Mouse (Mus musculus): Measurements from ENCODE around the gene Kcnn1. TPM values are rescaled to one million over a fixed set of nuclear protein-coding genes. Genes with fewer than 3 reads are reported as not detected.

Gene Kcnn1
- polyA plus RNA-seq, 1 experiment from 2014 or later: 1.1 TPM

DNA sequence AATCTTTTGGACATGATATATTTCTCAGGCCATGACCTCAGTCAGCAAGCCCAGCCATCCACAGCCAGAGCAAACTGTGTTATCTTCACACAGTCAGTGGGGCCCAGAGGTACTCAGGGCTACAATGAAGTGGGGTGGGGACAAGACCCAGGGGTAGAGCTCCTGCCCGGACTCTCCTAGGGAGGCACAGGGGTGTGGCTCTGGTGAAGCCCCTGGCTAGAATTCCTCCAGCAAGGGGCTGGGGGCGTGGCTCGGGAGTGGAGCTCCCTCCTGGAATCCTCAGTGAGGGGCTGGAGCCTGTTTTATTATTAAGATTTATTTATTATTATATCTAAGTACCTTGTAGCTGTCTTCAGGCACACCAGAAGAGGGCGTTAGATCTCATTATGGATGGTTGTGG, 13.3 kb upstream of the Kcnn1 start:
- ATAC-seq (replicated peaks; ENCODE audit: insufficient number of reproducible peaks, low FRiP score, low TSS enrichment): no peak
- WGBS (ENCODE audit: insufficient replicate concordance): 52% methylated on average over 4 of the region's 4 CpGs
- peaks cover 6% of the 10 kb centered on the region; the same call in 1 of the 2 replicates for H3K4me1 ChIP-seq (ENCODE audit: control insufficient read depth, insufficient read depth, low read length)
- H3K9me3 ChIP-seq (replicated peaks; ENCODE audit: control insufficient read depth, low read length): no peaks in the 10 kb centered on the region
- H3K36me3 ChIP-seq (ENCODE audit: control insufficient read depth, insufficient read depth, low read length): no peaks in the 10 kb centered on the region
- no peaks in the 10 kb centered on the region for H3K27me3 ChIP-seq (ENCODE audit: control insufficient read depth, insufficient read depth, low read length)
- no peak overlapping the region for H3K9ac ChIP-seq (ENCODE audit: low read depth, low read length)
- no peak overlapping the region for H3K27ac ChIP-seq (ENCODE audit: low read depth, low read length)
- H3K4me2 ChIP-seq: no peak overlapping the region
- H3K4me3 ChIP-seq (ENCODE audit: low read depth, low read length): no peak overlapping the region

DNA sequence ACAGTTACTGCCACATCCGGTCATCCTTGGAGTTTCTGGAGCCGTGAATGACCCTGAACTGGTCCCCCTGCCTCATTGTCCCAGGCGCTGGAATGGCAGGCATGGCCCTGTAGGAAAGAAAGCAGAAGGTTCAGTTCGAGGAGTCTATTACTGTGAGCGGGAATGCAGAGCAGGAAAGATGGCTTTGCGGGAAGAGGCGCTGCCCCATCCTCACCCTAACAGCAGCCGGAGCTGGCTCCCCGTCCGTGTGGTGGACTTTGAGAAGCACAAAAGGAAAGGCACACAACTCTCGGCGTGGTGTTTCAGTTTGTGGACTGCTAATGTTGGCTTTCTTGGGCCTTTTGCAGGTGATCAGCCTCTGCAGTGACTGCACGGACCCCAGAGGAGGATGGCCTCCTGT, 11.4 kb upstream of the Kcnn1 start:
- no peak for ATAC-seq (replicated peaks; ENCODE audit: insufficient number of reproducible peaks, low FRiP score, low TSS enrichment)
- Histone ChIP-seq H3K4me2 (no peak overlapping the region), H3K36me3 (ENCODE audit: control insufficient read depth, insufficient read depth, low read length) (no peaks in the 10 kb centered on the region), H3K9ac (ENCODE audit: low read depth, low read length) (no peak overlapping the region), H3K27ac (ENCODE audit: low read depth, low read length) (no peak overlapping the region), H3K4me1 (ENCODE audit: control insufficient read depth, insufficient read depth, low read length) (peaks cover 3% of the 10 kb centered on the region; the same call in 1 of the 2 replicates), H3K9me3 (replicated peaks; ENCODE audit: control insufficient read depth, low read length) (no peaks in the 10 kb centered on the region), H3K4me3 (ENCODE audit: low read depth, low read length) (no peak overlapping the region), H3K27me3 (ENCODE audit: control insufficient read depth, insufficient read depth, low read length) (no peaks in the 10 kb centered on the region)
- WGBS (ENCODE audit: insufficient replicate concordance): 86% methylated on average over 13 of the region's 13 CpGs

DNA sequence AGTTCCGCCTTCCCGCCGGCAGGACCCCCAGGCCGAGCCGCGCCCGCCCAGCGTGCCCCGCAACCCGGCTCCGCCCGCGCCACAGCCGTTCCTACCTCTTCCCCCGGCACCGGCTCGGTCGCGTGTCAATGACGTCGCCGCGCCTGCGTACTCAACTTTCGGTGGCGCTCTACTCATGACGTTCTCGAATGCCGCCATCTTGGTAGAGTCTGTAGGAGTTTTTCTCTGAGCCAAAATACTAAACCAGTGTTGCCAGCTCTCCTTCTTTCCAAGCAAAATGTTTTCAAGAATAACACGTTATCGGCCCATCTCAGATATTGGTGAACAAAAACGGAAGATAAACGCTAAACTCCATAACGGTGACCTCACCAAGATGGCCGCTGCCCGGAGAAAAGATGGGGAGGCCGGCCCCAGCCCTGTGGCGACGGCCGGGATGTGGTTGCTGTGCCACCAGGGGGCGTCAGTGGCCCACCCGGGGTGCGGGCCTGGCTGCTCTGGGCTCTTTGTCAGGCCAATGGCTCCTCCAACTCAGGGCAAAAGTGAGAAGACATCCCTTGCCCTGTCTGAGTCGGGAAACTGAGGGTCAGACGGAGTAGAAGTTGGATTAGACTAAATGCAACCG, 10.4 kb upstream of the Kcnn1 start, which contains the start of gene Ccdc124:
Gene Ccdc124 (minus strand): TSS at position 572 of the 622 bp plus-strand sequence.
- Histone ChIP-seq H3K9ac (ENCODE audit: low read depth, low read length) (peak within 1 kb of the TSS; percentile 83), H3K4me1 (ENCODE audit: control insufficient read depth, insufficient read depth, low read length) (peaks cover 12% of the 10 kb centered on the region), H3K36me3 (ENCODE audit: control insufficient read depth, insufficient read depth, low read length) (no peaks in the 10 kb centered on the region), H3K4me2 (peak within 1 kb of the TSS; percentile 89), H3K9me3 (replicated peaks; ENCODE audit: control insufficient read depth, low read length) (no peaks in the 10 kb centered on the region), H3K27ac (ENCODE audit: low read depth, low read length) (peak within 1 kb of the TSS; percentile 73), H3K27me3 (ENCODE audit: control insufficient read depth, insufficient read depth, low read length) (no peaks in the 10 kb centered on the region), H3K4me3 (ENCODE audit: low read depth, low read length) (peak within 1 kb of the TSS; percentile 79)
- ATAC-seq (replicated peaks; ENCODE audit: insufficient number of reproducible peaks, low FRiP score, low TSS enrichment): peak; percentile 80
- 1% methylated on average over 43 of the region's 46 CpGs for WGBS (ENCODE audit: insufficient replicate concordance)

DNA sequence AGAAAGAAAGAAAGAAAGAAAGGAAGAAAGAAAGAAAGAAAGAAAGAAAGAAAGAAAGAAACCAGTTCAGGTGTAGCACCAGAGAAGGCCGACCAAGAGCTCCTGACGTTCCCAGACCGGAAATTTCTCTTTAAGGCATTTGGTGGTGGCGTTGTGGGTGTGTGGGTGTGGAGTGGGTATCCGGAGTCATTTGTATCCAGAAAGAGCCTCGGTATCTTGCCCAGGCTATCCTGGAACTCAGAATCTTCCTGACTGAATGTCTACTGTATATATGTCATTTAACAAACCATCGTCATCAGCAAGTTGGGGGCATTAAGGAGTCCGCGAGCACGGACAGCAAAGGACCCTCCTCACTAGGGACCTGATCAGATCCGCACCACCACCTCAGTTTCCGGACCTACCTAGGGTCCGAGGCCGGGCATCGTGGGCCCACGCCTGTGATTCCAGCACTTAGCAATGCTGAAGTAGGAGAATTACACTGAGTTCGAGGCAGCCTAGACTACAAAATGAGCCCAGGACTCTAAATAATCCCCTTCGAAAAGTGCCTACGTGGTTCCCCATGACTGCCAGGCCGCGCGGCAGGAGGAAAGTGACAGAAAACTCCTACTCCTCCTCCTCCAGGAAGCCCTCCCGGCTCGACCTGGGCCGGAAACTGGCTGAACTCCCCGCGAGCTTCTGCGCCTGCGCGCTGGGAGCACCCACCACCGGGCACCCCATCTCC, 9.7 kb upstream of the Kcnn1 start:
- H3K27ac ChIP-seq (ENCODE audit: low read depth, low read length): peak overlapping the region; percentile 73
- ATAC-seq (replicated peaks; ENCODE audit: insufficient number of reproducible peaks, low FRiP score, low TSS enrichment): no peak
- no peaks in the 10 kb centered on the region for H3K27me3 ChIP-seq (ENCODE audit: control insufficient read depth, insufficient read depth, low read length)
- peak overlapping the region; percentile 89 for H3K4me2 ChIP-seq
- no peaks in the 10 kb centered on the region for H3K36me3 ChIP-seq (ENCODE audit: control insufficient read depth, insufficient read depth, low read length)
- H3K9me3 ChIP-seq (replicated peaks; ENCODE audit: control insufficient read depth, low read length): no peaks in the 10 kb centered on the region
- peaks cover 15% of the 10 kb centered on the region for H3K4me1 ChIP-seq (ENCODE audit: control insufficient read depth, insufficient read depth, low read length)
- peak overlapping the region; percentile 79 for H3K4me3 ChIP-seq (ENCODE audit: low read depth, low read length)
- 4% methylated on average over 31 of the region's 31 CpGs for WGBS (ENCODE audit: insufficient replicate concordance)
- peak overlapping the region; percentile 83 for H3K9ac ChIP-seq (ENCODE audit: low read depth, low read length)

DNA sequence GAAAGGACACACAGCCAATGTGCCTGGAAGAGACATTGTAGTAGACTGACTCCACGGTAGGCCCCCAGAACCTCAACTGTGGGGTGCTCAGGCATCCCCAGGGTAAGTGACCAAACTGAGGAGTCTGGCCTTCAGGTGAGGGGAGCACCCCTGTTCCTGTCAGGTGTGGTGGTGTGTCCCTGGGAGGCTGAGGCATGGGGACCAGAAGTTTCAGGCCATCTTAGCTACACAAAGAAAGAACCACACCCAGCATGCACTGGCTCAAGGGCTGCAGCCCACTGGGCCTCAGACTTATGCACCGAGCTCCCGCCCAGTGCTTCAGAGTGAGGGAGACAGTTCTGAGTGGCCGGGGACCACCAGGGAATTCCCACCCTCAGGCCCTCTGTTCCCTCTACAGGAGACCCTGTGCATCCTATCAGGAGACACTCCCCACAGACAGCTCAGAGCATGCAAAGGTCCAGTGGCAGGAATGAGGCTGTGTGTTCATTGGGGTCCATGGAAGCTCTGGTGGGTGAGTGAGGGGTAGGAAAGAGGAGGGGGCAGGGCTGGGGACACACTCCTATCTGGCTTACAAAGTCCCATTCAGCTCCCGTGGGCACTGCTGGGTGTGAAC, 8.2 kb upstream of the Kcnn1 start:
- ATAC-seq (replicated peaks; ENCODE audit: insufficient number of reproducible peaks, low FRiP score, low TSS enrichment): no peak
- Histone ChIP-seq H3K9ac (ENCODE audit: low read depth, low read length) (no peak overlapping the region), H3K36me3 (ENCODE audit: control insufficient read depth, insufficient read depth, low read length) (no peaks in the 10 kb centered on the region), H3K9me3 (replicated peaks; ENCODE audit: control insufficient read depth, low read length) (no peaks in the 10 kb centered on the region), H3K4me2 (no peak overlapping the region), H3K4me1 (ENCODE audit: control insufficient read depth, insufficient read depth, low read length) (peaks cover 17% of the 10 kb centered on the region), H3K27ac (ENCODE audit: low read depth, low read length) (peak overlapping the region; percentile 30; the same call in 1 of the 2 replicates), H3K27me3 (ENCODE audit: control insufficient read depth, insufficient read depth, low read length) (no peaks in the 10 kb centered on the region), H3K4me3 (ENCODE audit: low read depth, low read length) (no peak overlapping the region)
- WGBS (ENCODE audit: insufficient replicate concordance): 80% methylated on average over 5 of the region's 5 CpGs

DNA sequence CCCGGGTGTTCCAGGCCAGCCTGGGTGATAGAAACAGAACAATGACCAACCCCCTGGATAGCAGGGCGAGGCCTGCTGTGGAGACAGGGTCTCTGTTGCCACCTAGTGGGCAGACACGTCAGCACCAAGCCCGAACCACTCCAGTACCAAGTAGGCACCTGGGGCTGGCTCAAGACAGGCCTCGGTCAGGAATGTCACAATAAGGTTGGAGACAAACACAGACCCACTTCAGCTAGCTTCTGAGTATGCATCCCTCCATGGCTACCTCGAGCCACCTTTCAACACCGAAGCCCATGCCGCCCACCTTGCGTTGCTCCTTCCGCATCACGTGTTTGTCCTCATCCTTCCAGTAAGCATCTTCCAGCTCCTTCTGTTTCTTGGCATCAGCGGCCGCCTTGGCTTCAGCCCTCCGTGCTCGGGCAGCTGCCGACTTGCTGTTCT, 6.6 kb upstream of the Kcnn1 start:
- WGBS (ENCODE audit: insufficient replicate concordance): 47% methylated on average over 16 of the region's 16 CpGs
- ATAC-seq (replicated peaks; ENCODE audit: insufficient number of reproducible peaks, low FRiP score, low TSS enrichment): no peak; the same call in 1 of the 2 replicates
- no peaks in the 10 kb centered on the region for H3K36me3 ChIP-seq (ENCODE audit: control insufficient read depth, insufficient read depth, low read length)
- H3K4me2 ChIP-seq: no peak overlapping the region
- H3K9ac ChIP-seq (ENCODE audit: low read depth, low read length): no peak overlapping the region
- H3K27me3 ChIP-seq (ENCODE audit: control insufficient read depth, insufficient read depth, low read length): peaks cover under 1% of the 10 kb centered on the region
- no peaks in the 10 kb centered on the region for H3K9me3 ChIP-seq (replicated peaks; ENCODE audit: control insufficient read depth, low read length)
- H3K27ac ChIP-seq (ENCODE audit: low read depth, low read length): no peak overlapping the region
- H3K4me3 ChIP-seq (ENCODE audit: low read depth, low read length): no peak overlapping the region
- H3K4me1 ChIP-seq (ENCODE audit: control insufficient read depth, insufficient read depth, low read length): peaks cover 25% of the 10 kb centered on the region

DNA sequence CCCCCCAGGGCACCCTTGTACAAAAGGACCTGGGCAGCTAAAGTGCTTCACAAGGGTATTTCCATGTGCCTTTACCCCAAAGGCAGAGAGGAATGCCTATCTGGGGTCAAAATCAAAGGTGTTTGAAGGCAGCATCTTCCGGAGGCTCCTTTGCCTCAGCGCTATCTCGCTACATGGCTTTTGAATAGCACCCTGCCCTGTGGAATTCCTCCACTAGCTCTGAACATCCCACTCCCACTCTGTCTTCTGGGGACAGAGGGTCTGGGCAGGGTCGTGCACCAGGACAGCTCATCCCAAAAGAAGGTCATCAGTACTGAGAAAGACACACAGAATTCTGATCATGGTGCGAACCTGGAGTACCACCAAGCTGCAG, 6.1 kb upstream of the Kcnn1 start:
- no peak for ATAC-seq (replicated peaks; ENCODE audit: insufficient number of reproducible peaks, low FRiP score, low TSS enrichment)
- H3K9ac ChIP-seq (ENCODE audit: low read depth, low read length): 0 out of 2 replicates have a peak overlapping the region, but pooled peaks have one; percentile 23
- no peak overlapping the region for H3K27ac ChIP-seq (ENCODE audit: low read depth, low read length)
- WGBS (ENCODE audit: insufficient replicate concordance): 49% methylated on average over 5 of the region's 5 CpGs
- peaks cover 5% of the 10 kb centered on the region for H3K27me3 ChIP-seq (ENCODE audit: control insufficient read depth, insufficient read depth, low read length)
- no peaks in the 10 kb centered on the region for H3K9me3 ChIP-seq (replicated peaks; ENCODE audit: control insufficient read depth, low read length)
- H3K36me3 ChIP-seq (ENCODE audit: control insufficient read depth, insufficient read depth, low read length): no peaks in the 10 kb centered on the region
- H3K4me3 ChIP-seq (ENCODE audit: low read depth, low read length): no peak overlapping the region
- peak overlapping the region; percentile 52; the same call in 1 of the 2 replicates for H3K4me2 ChIP-seq
- peaks cover 29% of the 10 kb centered on the region for H3K4me1 ChIP-seq (ENCODE audit: control insufficient read depth, insufficient read depth, low read length)

DNA sequence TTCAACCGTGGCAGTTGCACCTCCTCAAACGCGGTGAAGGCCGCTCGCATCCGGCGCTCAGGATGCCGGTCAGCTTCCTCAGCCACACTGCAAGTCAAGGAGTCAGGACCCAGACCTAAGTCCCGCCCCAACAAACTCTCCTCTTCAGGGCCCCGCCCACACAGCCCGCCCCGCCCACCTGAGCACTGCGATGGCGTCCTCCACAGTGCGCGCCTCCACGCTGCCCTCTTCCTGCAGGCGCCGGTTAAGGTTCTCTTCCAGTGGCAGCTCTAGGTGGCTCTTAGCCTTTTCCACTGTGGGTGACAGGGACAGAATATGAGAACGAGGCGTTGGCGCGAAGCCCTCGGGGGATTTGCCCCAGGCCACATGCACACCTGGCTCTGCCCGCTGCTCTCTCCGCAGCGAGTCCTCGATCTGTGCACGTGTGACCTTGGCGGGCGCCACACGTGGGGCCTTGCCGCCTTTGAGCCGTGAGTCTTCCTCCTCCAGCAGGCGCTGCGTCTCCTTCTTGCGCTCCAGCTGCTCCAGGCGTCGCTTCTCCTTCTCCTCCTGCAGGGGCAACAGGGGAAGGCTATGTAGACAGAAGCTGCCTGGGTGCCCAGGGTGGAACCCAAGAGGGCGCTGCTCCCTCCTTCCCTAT, 5.6 kb upstream of the Kcnn1 start:
- 24% methylated on average over 40 of the region's 40 CpGs for WGBS (ENCODE audit: insufficient replicate concordance)
- Histone ChIP-seq H3K27ac (ENCODE audit: low read depth, low read length) (no peak overlapping the region), H3K27me3 (ENCODE audit: control insufficient read depth, insufficient read depth, low read length) (peaks cover 9% of the 10 kb centered on the region), H3K4me1 (ENCODE audit: control insufficient read depth, insufficient read depth, low read length) (peaks cover 34% of the 10 kb centered on the region), H3K4me2 (peak overlapping the region; percentile 52), H3K9ac (ENCODE audit: low read depth, low read length) (0 out of 2 replicates have a peak overlapping the region, but pooled peaks have one; percentile 23), H3K36me3 (ENCODE audit: control insufficient read depth, insufficient read depth, low read length) (no peaks in the 10 kb centered on the region), H3K4me3 (ENCODE audit: low read depth, low read length) (0 out of 2 replicates have a peak overlapping the region, but pooled peaks have one; percentile 0), H3K9me3 (replicated peaks; ENCODE audit: control insufficient read depth, low read length) (no peaks in the 10 kb centered on the region)
- no peak for ATAC-seq (replicated peaks; ENCODE audit: insufficient number of reproducible peaks, low FRiP score, low TSS enrichment)

Measured in heart, embryonic 11.5 days (tissue).